Mouse (Mus musculus) embryonic facial prominence, embryonic 15.5 days (tissue): ENCODE data around the gene 1110051M20Rik. TPM values are rescaled to one million over a fixed set of nuclear protein-coding genes. Genes with fewer than 3 reads are reported as not detected.
A peak's percentile ranks its signal among the peaks of the same experiment; 100 is the strongest.

Source experiments
- ATAC-seq: fragments of 200-750 bp; cut with Nextera tagmentation; 2 replicates; pipeline ENCODE4 v1.8.0; 2017; ENCODE audit warnings: low read depth, moderate TSS enrichment; ENCODE audit not compliant: insufficient number of reproducible peaks, low FRiP score, low TSS enrichment
- H3K27ac ChIP-seq: fragments of 300-500 bp; sonication (generic); replicated peaks from 2 replicates; pipeline ENCODE4 v1.5.1; 2015; ENCODE audit warnings: mild to moderate bottlenecking, inconsistent platforms
- H3K27me3 ChIP-seq: fragments of 300-500 bp; sonication (generic); 2 replicates; pipeline ENCODE4 v1.6.1; 2015; ENCODE audit warnings: inconsistent platforms
- H3K36me3 ChIP-seq: fragments of 300-500 bp; sonication (generic); 2 replicates; pipeline ENCODE4 v1.6.1; 2015; ENCODE audit warnings: mild to moderate bottlenecking, inconsistent platforms
- H3K4me1 ChIP-seq: fragments of 300-500 bp; sonication (generic); 2 replicates; pipeline ENCODE4 v1.6.1; 2015; ENCODE audit warnings: inconsistent platforms
- H3K4me2 ChIP-seq: fragments of 300-500 bp; sonication (generic); replicated peaks from 2 replicates; pipeline ENCODE4 v1.6.1; 2015; ENCODE audit warnings: mild to moderate bottlenecking, inconsistent platforms
- H3K4me3 ChIP-seq: fragments of 300-500 bp; sonication (generic); replicated peaks from 2 replicates; pipeline ENCODE4 v1.5.1; 2015; ENCODE audit warnings: mild to moderate bottlenecking, inconsistent platforms
- H3K9ac ChIP-seq: fragments of 300-500 bp; sonication (generic); 2 replicates; pipeline ENCODE4 v1.6.1; 2015; ENCODE audit warnings: inconsistent platforms
- H3K9me3 ChIP-seq: fragments of 300-500 bp; sonication (generic); replicated peaks from 2 replicates; pipeline ENCODE4 v1.6.1; 2016; ENCODE audit warnings: inconsistent platforms
- WGBS: fragments of 180-500 bp; shearing (Covaris S2); methylation state at CpG from one replicate; pipeline ENCODE4 v1.1.7; 2015; 5-methylcytosine and 5-hydroxymethylcytosine counted together
- polyA plus RNA-seq: library from polyadenylated mRNA; unstranded; fragments of >200 nt; fragmentation: Nextera tagmentation; extraction: Ambion mirVana; gene quantifications from 2 replicates; pipeline ENCODE4 v1.2.1, GENCODE M21; 2015

1110051M20Rik gene
- polyA plus RNA-seq, 1 experiment from 2014 or later: 68.0 TPM

- ATAC-seq: no peak
- H3K4me2 ChIP-seq: no peak overlapping the region
- H3K36me3 ChIP-seq: no peaks in the 10 kb centered on the region
- H3K27ac ChIP-seq: no peak overlapping the region
- peaks cover 21% of the 10 kb centered on the region for H3K4me1 ChIP-seq
- no peak overlapping the region for H3K9ac ChIP-seq
- WGBS: 88% methylated on average over 1 of the region's 1 CpGs
- no peak overlapping the region for H3K4me3 ChIP-seq
- H3K27me3 ChIP-seq: no peaks in the 10 kb centered on the region
- no peaks in the 10 kb centered on the region for H3K9me3 ChIP-seq
Measured at GRCm38 (mm10) chr2:91413811-91414210, 30.7 kb downstream of the 1110051M20Rik start.

- Histone ChIP-seq H3K27ac (peak overlapping the region; percentile 74), H3K4me2 (no peak overlapping the region), H3K4me1 (peaks cover 21% of the 10 kb centered on the region), H3K4me3 (no peak overlapping the region), H3K9ac (no peak overlapping the region), H3K27me3 (no peaks in the 10 kb centered on the region), H3K36me3 (no peaks in the 10 kb centered on the region), H3K9me3 (no peaks in the 10 kb centered on the region)
- WGBS: 71% methylated on average over 5 of the region's 5 CpGs
- no peak for ATAC-seq
Measured at GRCm38 (mm10) chr2:91412361-91412760, 32.1 kb downstream of the 1110051M20Rik start.

- H3K4me1 ChIP-seq: peaks cover 21% of the 10 kb centered on the region
- peak overlapping the region; percentile 74 for H3K27ac ChIP-seq
- H3K27me3 ChIP-seq: no peaks in the 10 kb centered on the region
- no peaks in the 10 kb centered on the region for H3K36me3 ChIP-seq
- H3K4me3 ChIP-seq: no peak overlapping the region
- H3K9me3 ChIP-seq: no peaks in the 10 kb centered on the region
- H3K4me2 ChIP-seq: no peak overlapping the region
- 24% methylated on average over 2 of the region's 2 CpGs for WGBS
- H3K9ac ChIP-seq: no peak overlapping the region
- ATAC-seq: peak; percentile 92
Measured at GRCm38 (mm10) chr2:91411473-91411872, 33.0 kb downstream of the 1110051M20Rik start.

DNA sequence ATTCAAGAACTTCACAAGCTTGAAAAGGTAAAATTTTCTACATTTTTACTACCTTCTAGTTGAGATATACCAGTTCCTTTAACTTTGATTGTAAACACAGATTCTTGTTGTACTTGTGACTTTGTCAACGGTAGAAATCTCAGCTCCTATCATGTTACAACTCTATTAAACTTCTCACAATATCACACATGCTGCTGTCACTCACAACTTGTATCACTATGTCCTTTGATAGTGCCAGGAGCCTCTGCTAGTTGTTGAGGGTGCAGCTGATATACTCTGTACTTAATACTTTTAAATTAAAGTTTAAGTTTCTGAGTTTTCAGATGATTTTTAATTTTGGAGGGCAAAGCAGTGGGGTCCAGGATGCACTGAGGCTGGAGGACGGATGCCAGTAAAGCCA, 36.5 kb downstream of the 1110051M20Rik start:
- Histone ChIP-seq H3K4me3 (no peak overlapping the region), H3K9ac (no peak overlapping the region), H3K27ac (no peak overlapping the region), H3K9me3 (no peaks in the 10 kb centered on the region), H3K4me1 (peaks cover 18% of the 10 kb centered on the region), H3K4me2 (no peak overlapping the region), H3K27me3 (no peaks in the 10 kb centered on the region), H3K36me3 (no peaks in the 10 kb centered on the region)
- no peak for ATAC-seq
- WGBS: 71% methylated on average over 2 of the region's 2 CpGs

- Histone ChIP-seq H3K27ac (no peak overlapping the region), H3K4me1 (no peaks in the 10 kb centered on the region), H3K4me2 (no peak overlapping the region), H3K27me3 (no peaks in the 10 kb centered on the region), H3K4me3 (no peak overlapping the region), H3K9me3 (no peaks in the 10 kb centered on the region), H3K36me3 (no peaks in the 10 kb centered on the region), H3K9ac (no peak overlapping the region)
- no peak for ATAC-seq
- 88% methylated on average over 4 of the region's 4 CpGs for WGBS
Measured at GRCm38 (mm10) chr2:91405071-91405470, 39.4 kb downstream of the 1110051M20Rik start.

DNA sequence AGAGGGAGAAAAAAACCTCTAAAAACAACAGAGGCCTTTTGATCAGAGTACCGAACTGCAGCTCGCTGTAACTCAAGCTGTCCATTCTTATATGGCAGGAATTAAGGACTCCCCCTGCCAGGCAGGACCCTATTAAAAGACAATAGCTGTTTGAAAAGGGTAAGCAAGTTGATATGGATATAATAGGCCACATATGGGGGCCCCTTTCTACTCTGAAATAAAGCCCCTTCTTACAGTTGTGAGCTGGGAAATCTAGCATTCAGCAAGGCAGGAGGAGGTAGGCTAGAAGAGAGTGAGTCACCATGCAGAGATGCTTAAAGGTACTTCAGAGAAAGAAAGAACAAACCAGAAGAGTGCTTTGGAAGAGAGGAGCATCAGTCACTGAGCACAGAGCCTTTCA, 44.8 kb downstream of the 1110051M20Rik start:
- no peak for ATAC-seq
- Histone ChIP-seq H3K27ac (no peak overlapping the region), H3K4me2 (no peak overlapping the region), H3K9ac (no peak overlapping the region), H3K4me1 (no peaks in the 10 kb centered on the region), H3K36me3 (no peaks in the 10 kb centered on the region), H3K27me3 (no peaks in the 10 kb centered on the region), H3K9me3 (no peaks in the 10 kb centered on the region), H3K4me3 (no peak overlapping the region)
- WGBS: 23% methylated on average over 2 of the region's 2 CpGs

GRCm38 (mm10) chr2:91399168-91399567, 45.3 kb downstream of the 1110051M20Rik start:
- Histone ChIP-seq H3K4me2 (no peak overlapping the region), H3K9me3 (no peaks in the 10 kb centered on the region), H3K4me3 (no peak overlapping the region), H3K9ac (no peak overlapping the region), H3K27me3 (no peaks in the 10 kb centered on the region), H3K36me3 (no peaks in the 10 kb centered on the region), H3K27ac (no peak overlapping the region), H3K4me1 (no peaks in the 10 kb centered on the region)
- ATAC-seq: no peak
- 43% methylated on average over 3 of the region's 3 CpGs for WGBS

- Histone ChIP-seq H3K4me3 (no peak overlapping the region), H3K27ac (no peak overlapping the region), H3K27me3 (no peaks in the 10 kb centered on the region), H3K4me1 (no peaks in the 10 kb centered on the region), H3K4me2 (no peak overlapping the region), H3K9me3 (no peaks in the 10 kb centered on the region), H3K36me3 (no peaks in the 10 kb centered on the region), H3K9ac (no peak overlapping the region)
- WGBS: 77% methylated on average over 4 of the region's 4 CpGs
- ATAC-seq: no peak
Measured at GRCm38 (mm10) chr2:91394078-91394477, 50.4 kb downstream of the 1110051M20Rik start.

GRCm38 (mm10) chr2:91388738-91389137, 55.8 kb downstream of the 1110051M20Rik start:
- Histone ChIP-seq H3K4me2 (no peak overlapping the region), H3K27me3 (no peaks in the 10 kb centered on the region), H3K4me1 (peaks cover 18% of the 10 kb centered on the region), H3K27ac (no peak overlapping the region), H3K9ac (no peak overlapping the region), H3K9me3 (no peaks in the 10 kb centered on the region), H3K36me3 (no peaks in the 10 kb centered on the region), H3K4me3 (no peak overlapping the region)
- ATAC-seq: no peak
- WGBS: 66% methylated on average over 3 of the region's 3 CpGs

- no peaks in the 10 kb centered on the region for H3K27me3 ChIP-seq
- ATAC-seq: no peak
- WGBS: 46% methylated on average over 3 of the region's 3 CpGs
- H3K4me2 ChIP-seq: no peak overlapping the region
- no peak overlapping the region for H3K27ac ChIP-seq
- no peaks in the 10 kb centered on the region for H3K36me3 ChIP-seq
- no peak overlapping the region for H3K9ac ChIP-seq
- H3K4me1 ChIP-seq: peaks cover 18% of the 10 kb centered on the region
- H3K9me3 ChIP-seq: no peaks in the 10 kb centered on the region
- no peak overlapping the region for H3K4me3 ChIP-seq
Measured at GRCm38 (mm10) chr2:91388281-91388680, 56.2 kb downstream of the 1110051M20Rik start.

DNA sequence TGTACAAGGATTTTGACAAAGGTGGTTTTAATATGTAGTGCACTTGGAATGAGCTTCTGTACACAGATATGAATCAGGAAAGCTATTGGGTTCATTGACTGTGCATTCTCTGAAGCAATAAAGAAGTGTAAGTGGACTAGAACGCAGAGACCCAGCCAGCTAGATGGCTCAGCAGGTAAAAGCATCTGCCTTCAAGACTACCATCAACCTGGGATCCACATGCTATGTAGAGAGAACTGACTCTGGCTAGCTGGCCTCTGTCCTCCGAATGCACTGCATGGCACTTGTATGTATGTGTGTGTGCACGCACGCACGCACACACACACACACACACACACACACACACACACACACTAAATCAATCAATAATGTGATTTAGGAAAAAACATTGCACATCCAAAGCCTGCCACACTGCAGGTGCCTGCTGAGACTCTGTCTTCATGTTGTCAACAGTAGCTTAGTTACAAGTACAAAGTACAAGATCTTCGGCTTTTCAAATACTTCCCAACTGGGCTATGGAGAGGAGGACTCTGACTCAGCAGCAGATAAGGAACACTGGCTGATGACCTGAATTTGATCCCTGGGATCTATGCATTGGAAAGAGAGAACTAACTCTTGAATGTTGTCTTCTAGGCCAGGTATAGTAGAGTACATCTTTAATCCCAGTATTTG, 57.1 kb downstream of the 1110051M20Rik start:
- H3K4me3 ChIP-seq: no peak overlapping the region
- ATAC-seq: no peak
- no peaks in the 10 kb centered on the region for H3K36me3 ChIP-seq
- H3K9ac ChIP-seq: no peak overlapping the region
- H3K4me1 ChIP-seq: peaks cover 18% of the 10 kb centered on the region
- H3K4me2 ChIP-seq: no peak overlapping the region
- no peaks in the 10 kb centered on the region for H3K27me3 ChIP-seq
- peak overlapping the region; percentile 29; the same call in 1 of the 2 replicates for H3K27ac ChIP-seq
- no peaks in the 10 kb centered on the region for H3K9me3 ChIP-seq
- 85% methylated on average over 6 of the region's 6 CpGs for WGBS
